Mouse (Mus musculus) macrophage (primary cell): ENCODE measurements around the gene Atp6v0c. TPM values are rescaled to one million over a fixed set of nuclear protein-coding genes. Genes with fewer than 3 reads are reported as not detected.
A peak's percentile ranks its signal among the peaks of the same experiment; 100 is the strongest.

Experiments
- H3K27ac ChIP-seq: fragments of 350-480 bp; formaldehyde crosslinking; 2 replicates; pipeline ENCODE4 v1.9.0; 2021
- H3K36me3 ChIP-seq: fragments of 350-480 bp; formaldehyde crosslinking; 2 replicates; pipeline ENCODE4 v1.9.0; 2021; ENCODE audit errors: inconsistent target
- H3K4me3 ChIP-seq: fragments of 350-480 bp; formaldehyde crosslinking; 2 replicates; pipeline ENCODE4 v1.9.0; 2021; ENCODE audit errors: inconsistent target
- H3K79me2 ChIP-seq: fragments of 350-480 bp; formaldehyde crosslinking; 2 replicates; pipeline ENCODE4 v1.9.0; 2021; ENCODE audit errors: inconsistent target
- WGBS: methylation state at CpG from one replicate; pipeline ENCODE4 v1.1.7; 2026; ENCODE audit warnings: inconsistent platforms; ENCODE audit not compliant: missing documents; 5-methylcytosine and 5-hydroxymethylcytosine counted together
- polyA plus RNA-seq: library from polyadenylated mRNA; stranded (reverse); fragments of 250-400 nt; gene quantifications from 3 replicates; pipeline ENCODE4 v1.2.4, GENCODE M21; 2018; ENCODE audit warnings: inconsistent platforms

Gene Atp6v0c
- polyA plus RNA-seq, 1 experiment from 2014 or later = 2,526 TPM

DNA sequence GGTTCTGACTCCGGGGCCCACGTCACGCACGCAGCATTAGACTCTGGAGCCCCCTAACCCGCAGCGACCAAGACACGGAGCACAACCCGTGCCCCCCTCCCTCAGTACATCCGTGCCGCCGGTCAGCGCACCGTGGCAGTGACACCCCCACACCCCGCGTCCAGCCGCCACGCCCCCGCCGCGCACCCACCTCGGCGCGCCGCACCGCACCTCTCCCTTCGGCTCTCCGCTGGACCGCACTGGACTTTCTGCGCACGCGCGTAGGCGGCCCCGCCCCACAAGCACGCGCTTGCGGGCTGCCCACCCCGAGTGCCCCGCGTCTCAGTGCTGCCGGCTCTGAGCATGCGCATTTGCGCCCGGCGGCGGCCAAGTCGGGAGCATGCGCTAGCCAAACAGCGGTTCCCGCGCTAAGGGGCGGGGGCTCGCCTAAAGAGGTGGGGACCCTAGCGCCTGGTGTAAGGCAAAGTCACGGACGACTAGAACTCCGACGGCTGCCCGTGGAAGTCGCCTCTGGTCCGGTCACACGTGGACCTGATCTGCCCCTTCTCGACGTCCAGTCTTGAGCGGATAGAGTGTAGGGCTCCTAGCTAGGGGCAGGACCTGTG, 35.9 kb upstream of the Atp6v0c start, which contains the start of gene Tbc1d24:
Tbc1d24 (minus strand) TSS at position 279 of the 605 bp plus-strand sequence.
- peak within 1 kb of the TSS; percentile 65 for H3K4me3 ChIP-seq
- H3K79me2 ChIP-seq = peaks cover 48% of the 10 kb centered on the region
- H3K36me3 ChIP-seq = no peaks in the 10 kb centered on the region
- WGBS = under 1% methylated on average over 65 of the region's 65 CpGs
- peak within 1 kb of the TSS; percentile 39 for H3K27ac ChIP-seq

DNA sequence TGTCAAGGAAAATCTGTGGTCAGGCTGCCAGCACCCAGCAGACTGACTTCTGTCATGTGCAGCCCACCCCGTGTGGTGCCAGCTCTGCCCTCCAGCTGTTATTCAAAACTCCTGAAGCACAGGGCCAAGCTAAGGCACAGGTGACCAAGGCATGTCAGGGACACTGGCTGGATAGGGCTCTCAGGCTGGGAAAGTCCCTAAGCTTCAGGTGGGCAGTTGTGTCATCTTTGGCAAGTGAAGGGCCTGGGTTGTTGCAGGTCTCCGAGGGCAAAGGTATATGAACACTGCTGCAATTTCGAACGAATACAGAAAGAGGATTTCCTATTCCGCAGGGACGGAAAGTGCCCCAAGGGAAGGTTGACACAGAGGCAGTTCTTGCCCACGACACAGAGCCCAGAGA, 35.3 kb upstream of the Atp6v0c start:
- Histone ChIP-seq H3K4me3 (peak overlapping the region; percentile 65), H3K79me2 (peaks cover 53% of the 10 kb centered on the region), H3K36me3 (no peaks in the 10 kb centered on the region), H3K27ac (0 out of 2 replicates have a peak overlapping the region, but pooled peaks have one; percentile 17)
- WGBS = 8% methylated on average over 7 of the region's 7 CpGs

DNA sequence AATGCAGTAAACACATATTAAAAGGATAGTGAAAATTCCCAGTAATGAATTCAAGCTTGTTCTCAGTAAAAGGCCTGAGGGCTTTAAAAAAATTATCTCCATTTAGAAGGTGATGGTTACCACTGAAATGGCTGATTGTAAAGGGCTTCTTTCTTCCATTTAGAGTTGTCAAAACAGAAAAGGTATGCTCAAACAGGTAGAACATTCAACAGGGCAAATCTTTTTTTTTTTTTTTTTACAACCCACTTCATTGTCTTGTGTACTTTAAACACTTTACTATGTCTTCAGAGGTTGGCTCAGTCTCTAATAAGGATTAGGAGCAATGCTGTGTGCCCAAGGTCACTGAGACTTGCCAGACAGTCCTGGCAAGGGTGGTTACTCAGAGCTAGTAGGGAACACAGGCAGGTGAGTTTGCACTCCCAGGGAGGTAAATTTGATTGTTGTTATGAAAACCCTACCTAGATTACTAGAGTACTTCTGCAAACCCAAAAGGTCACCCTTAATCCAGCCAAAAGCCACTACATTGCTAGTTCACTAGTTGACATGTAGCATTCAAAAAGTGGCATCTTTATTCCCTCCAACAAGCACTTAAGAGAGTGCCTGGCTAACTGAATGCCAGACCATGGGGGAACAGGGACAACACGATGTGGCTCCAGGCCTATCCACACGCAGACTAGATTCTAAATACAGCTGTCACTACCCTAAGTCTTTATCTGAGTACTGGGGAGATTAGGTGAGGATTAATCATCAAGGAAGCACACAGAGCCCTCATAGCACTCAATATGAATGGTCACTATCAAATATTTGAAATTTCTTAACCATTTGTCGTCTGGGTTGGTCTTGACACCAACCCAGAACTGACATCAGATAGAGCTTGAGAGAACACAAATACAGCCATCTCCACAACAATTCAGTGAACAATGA, 34.4 kb upstream of the Atp6v0c start:
- Histone ChIP-seq H3K27ac (no peak overlapping the region), H3K79me2 (peaks cover 63% of the 10 kb centered on the region), H3K4me3 (no peak overlapping the region), H3K36me3 (no peaks in the 10 kb centered on the region)
- WGBS = 91% methylated on average over 3 of the region's 3 CpGs

DNA sequence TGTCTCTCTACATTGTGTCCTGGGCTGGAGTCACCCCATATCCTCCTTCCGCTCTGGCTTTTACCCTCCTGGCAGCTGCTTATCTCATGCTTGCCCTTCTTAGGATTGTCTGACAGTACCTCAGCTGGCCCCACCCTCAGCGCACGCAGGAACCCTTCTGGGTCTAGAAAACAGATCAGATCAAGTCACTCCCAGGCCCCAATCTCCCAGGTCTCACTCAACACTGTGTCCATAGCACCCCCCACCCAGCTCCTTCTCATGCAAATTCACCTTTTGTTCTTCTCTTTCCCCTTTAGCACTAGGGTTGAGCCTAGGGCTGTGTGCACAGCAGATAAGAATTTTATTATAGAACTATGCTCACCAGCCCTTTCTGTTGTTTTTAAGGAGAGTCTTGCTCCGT, 33.6 kb upstream of the Atp6v0c start:
- H3K4me3 ChIP-seq = no peak overlapping the region
- H3K27ac ChIP-seq = no peak overlapping the region
- H3K36me3 ChIP-seq = no peaks in the 10 kb centered on the region
- peaks cover 71% of the 10 kb centered on the region for H3K79me2 ChIP-seq
- WGBS = 95% methylated on average over 4 of the region's 4 CpGs

DNA sequence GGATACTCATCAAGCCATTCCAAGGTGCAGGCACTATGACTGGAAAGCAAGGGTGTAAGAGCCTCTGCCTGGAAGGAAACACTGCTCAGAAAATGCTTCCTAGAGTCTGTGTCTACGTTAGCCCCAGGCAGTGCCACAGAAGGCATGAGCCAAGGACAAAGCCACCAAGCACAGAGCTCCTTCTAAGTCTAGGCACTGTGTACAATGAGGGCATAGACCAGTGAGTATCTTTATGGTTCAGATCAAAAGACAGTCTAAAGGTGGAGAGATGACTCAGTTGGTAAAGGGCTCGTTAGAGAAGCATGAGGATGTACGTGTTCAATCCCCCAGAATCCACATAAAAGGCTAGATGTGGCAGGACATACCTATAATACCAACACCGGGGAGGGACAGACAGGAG, 31.6 kb upstream of the Atp6v0c start:
- Histone ChIP-seq H3K79me2 (peaks cover 91% of the 10 kb centered on the region), H3K27ac (no peak overlapping the region), H3K4me3 (no peak overlapping the region), H3K36me3 (no peaks in the 10 kb centered on the region)
- 93% methylated on average over 4 of the region's 4 CpGs for WGBS

DNA sequence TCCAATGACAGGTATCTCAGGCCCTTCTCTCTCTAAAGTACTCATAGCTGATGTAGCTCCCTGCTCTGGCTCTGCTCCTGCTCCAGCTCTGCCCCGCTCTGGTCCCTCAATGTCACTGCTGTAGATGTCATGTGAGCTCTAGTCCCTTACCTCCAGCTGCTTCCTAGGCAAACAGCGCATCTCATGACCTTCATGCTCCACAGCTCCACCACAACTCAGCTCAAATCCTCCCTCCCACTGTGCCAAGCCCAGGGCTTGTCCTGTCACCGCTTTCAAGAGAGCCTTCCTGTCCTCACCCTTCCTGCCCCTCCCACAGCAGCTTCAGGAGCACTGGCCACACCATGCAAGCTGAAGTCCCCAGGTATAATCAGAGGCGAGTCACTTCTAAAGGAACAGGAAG, 30.2 kb upstream of the Atp6v0c start:
- peaks cover 100% of the 10 kb centered on the region for H3K79me2 ChIP-seq
- no peak overlapping the region for H3K27ac ChIP-seq
- no peak overlapping the region for H3K4me3 ChIP-seq
- H3K36me3 ChIP-seq = no peaks in the 10 kb centered on the region
- 100% methylated on average over 2 of the region's 4 CpGs for WGBS

DNA sequence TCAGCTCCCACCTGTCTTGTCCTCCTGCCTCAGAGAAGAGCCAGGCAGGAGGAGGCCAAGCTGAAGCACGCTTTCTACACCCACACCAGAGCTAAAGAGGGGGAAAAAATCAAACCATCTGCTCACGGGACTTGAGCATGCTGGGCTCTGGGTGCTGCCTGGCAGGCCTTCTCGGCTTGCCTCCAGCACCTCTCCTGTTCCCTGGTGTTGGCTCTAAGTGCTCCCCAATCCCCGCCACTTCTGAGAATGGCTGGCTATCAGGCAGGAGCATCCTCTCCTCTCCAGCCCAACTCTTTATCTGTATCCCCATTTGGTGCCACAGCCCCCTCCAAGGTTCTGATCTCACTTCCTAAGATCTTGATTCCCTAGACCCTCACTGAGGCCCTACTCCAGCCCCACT, 29.8 kb upstream of the Atp6v0c start:
- no peak overlapping the region for H3K4me3 ChIP-seq

DNA sequence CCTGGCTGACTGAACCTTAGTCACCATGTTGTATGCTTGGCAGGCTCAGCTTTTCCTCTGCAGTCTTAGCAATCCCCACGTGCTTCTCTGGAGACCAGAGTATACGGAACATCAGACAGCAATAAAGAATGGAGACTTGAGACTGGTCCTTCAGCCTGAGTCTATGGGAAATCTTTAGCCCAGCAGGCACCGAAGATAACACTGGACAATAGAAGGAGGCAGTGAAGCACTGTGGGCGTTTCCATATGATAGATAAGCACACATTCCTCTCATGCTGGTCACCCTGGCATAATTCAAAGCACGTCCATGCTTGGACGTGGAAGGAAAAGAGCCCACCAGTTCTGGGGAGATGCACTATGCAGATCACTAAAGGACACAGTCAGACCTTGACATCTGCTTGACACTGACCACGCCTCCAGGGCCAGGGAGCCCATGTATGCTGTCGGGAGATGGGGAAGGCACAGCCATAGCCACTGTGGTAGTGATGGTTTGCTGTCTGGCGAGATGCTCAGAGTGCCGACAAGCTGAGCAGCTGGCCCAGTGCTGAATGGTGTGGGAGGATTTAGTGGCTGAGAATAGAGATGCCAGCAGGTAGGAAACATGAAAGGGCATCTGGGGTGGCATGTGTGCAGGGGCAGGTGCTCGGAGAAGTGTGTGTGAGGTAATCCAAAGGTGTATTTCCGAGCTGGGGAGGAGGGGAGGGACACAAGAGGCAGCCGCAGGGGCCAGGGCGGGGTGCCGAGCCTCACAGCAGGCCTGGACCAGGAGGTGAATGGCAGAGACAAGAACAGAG, 27.7 kb upstream of the Atp6v0c start:
- no peak overlapping the region for H3K4me3 ChIP-seq
- no peak overlapping the region for H3K27ac ChIP-seq
- peaks cover 94% of the 10 kb centered on the region for H3K79me2 ChIP-seq
- no peaks in the 10 kb centered on the region for H3K36me3 ChIP-seq
- 93% methylated on average over 15 of the region's 15 CpGs for WGBS

More for the DNA sequence above, 29.8 kb upstream of the Atp6v0c start:
- H3K36me3 ChIP-seq = no peaks in the 10 kb centered on the region
- H3K79me2 ChIP-seq = peaks cover 99% of the 10 kb centered on the region
- WGBS = 90% methylated on average over 3 of the region's 4 CpGs
- H3K27ac ChIP-seq = no peak overlapping the region

DNA sequence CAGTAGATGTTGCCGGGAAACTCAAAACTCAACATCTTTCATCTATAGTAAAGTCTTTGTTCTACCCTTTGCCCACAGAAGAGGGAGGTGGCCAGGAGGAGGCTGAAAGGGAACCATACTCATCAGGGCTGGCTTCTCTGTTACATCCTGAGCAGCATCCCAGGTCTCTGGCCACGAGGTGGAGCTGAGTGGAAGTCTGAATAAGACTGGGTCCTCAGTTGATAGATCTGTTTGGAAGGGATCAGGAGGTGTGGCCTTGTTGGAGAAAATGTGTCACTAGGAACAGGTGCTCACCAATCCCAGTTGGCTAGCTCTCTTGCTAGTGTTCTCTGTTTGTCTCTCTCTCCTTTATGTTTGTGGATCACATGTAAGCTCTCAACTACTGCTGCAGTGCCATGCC, 25.8 kb upstream of the Atp6v0c start:
- no peaks in the 10 kb centered on the region for H3K36me3 ChIP-seq
- no peak overlapping the region for H3K4me3 ChIP-seq
- peaks cover 94% of the 10 kb centered on the region for H3K79me2 ChIP-seq
- WGBS = 83% methylated on average over 2 of the region's 2 CpGs
- H3K27ac ChIP-seq = no peak overlapping the region

DNA sequence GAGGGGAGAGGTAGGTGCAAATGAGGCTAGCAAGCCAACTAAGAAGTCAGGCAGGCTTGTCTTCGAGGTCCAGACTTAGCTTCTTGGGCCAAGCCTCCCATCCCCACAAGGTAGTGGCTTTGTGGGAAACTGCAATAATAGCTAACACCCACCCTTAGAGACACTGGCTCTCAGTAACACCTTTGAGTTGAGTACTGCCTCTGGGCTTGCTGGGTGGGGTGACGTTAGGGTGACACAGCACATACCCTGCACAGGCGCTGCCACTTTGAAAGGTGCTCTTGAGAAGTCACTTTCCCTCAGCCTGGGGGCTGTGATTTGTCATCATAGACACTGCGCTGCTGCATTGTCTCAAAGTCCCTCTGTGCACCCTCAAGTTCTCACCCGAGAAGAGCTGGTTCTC, 24.3 kb upstream of the Atp6v0c start:
- Histone ChIP-seq H3K36me3 (no peaks in the 10 kb centered on the region), H3K4me3 (no peak overlapping the region), H3K79me2 (peaks cover 84% of the 10 kb centered on the region; the same call in 1 of the 2 replicates), H3K27ac (no peak overlapping the region)
- WGBS = 90% methylated on average over 3 of the region's 5 CpGs

DNA sequence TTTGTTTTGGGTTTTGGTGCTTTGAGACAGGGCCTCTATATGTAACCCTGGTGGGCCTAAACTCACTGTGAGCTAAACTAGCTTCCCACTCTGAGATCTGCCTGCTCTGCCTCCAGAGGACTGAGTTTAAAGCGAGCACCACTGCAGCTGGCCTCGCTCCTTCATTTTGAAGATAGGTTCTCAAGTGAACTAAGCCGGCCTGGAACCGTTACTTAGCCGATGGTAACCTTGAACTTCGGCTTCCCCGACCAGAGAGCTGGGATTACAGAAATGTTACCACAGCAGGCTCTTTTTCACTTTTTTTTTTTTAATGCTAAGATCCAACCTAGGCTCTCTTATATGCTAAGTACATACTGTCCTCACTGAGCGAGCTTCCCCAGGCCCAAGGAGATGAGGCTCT, 23.8 kb upstream of the Atp6v0c start:
- WGBS = 85% methylated on average over 7 of the region's 8 CpGs
- H3K36me3 ChIP-seq = no peaks in the 10 kb centered on the region; the same call in 1 of the 2 replicates
- peaks cover 79% of the 10 kb centered on the region; the same call in 1 of the 2 replicates for H3K79me2 ChIP-seq
- H3K4me3 ChIP-seq = no peak overlapping the region
- peak overlapping the region; percentile 19 for H3K27ac ChIP-seq

DNA sequence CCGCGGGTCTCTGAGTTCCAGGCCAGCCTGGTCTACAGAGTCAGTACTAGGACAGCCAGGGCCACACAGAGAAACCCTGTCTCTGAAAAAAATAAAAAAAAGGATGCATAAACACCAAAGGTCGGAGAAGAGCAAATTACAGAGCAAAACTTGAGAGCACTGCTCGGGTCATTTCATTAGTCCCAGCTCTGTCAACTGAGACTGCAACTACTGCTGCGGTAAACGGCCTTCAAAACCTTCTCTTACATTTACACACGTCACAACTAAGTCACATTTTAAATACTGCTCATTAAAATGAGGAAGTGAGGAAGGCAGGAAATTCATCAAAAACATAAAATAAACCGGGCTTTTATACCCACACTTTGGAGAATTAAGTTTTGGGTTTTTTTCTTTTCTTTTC, 23.3 kb upstream of the Atp6v0c start:
- Histone ChIP-seq H3K36me3 (no peaks in the 10 kb centered on the region; the same call in 1 of the 2 replicates), H3K79me2 (peaks cover 74% of the 10 kb centered on the region; the same call in 1 of the 2 replicates), H3K27ac (peak overlapping the region; percentile 19), H3K4me3 (no peak overlapping the region)
- 23% methylated on average over 8 of the region's 8 CpGs for WGBS

DNA sequence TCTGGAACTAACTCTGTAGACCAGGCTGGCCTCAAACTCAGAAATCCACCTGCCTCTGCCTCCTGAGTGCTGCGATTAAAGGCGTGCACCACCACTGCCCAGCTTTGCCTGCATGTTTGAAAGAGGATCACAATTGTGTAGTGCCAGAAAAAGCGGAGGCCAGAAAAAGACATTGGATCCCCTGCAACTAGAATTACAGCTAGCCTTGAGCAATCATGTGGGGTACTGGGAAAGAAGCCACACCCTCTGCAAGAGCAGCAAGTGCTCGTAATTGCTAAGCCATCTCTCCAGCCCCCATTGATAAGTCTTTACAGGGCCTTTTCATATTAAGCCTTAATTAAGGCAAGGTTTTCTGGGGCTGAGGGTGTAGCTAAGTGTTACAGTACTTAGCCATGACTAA, 22.0 kb upstream of the Atp6v0c start:
- Histone ChIP-seq H3K4me3 (no peak overlapping the region), H3K27ac (no peak overlapping the region), H3K79me2 (peaks cover 61% of the 10 kb centered on the region; the same call in 1 of the 2 replicates), H3K36me3 (no peaks in the 10 kb centered on the region; the same call in 1 of the 2 replicates)
- 51% methylated on average over 4 of the region's 4 CpGs for WGBS

DNA sequence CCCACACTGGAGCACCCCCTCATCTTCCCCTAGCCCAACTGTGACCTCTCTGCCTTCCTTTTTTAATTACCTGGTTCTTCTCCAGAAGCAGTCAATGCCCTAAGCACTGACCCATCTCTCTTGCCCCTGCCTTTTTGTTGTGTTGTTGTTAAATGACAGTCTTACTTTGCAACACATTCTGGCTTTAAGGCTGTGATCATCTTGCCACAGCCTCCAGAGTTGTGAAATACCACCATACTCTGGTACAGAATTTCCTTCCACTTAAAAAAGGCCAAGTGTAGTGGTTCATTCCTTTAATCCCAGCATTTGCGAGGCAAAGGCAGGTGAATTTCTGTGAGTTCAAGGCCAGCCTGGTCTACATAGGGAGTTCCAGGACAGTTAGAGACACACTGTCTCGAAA, 21.4 kb upstream of the Atp6v0c start:
- peaks cover under 1% of the 10 kb centered on the region; the same call in 1 of the 2 replicates for H3K36me3 ChIP-seq
- H3K79me2 ChIP-seq = peaks cover 55% of the 10 kb centered on the region; the same call in 1 of the 2 replicates
- H3K27ac ChIP-seq = no peak overlapping the region
- H3K4me3 ChIP-seq = no peak overlapping the region
- WGBS = 58% methylated on average over 2 of the region's 2 CpGs
